Mouse (Mus musculus) embryo, embryonic 11.5 days (tissue): ENCODE data around the gene Gm10491.
"Not testable (repeated sequence)": the region's sequence is repeated elsewhere in the genome, so short reads cannot be mapped to it uniquely, and the experiment has no call there.

Experiments used
- DNase-seq: peaks from one replicate; pipeline ENCODE4 v3.0.0-alpha.2; 2012; ENCODE audit warnings: low read depth, low spot score

The Gm10491 gene

GRCm38 (mm10) chrX:7907735-7908134, at the start of gene Gm10491:
Gm10491 (minus strand) TSS chrX:7907835.
- DNase-seq: no peak

GRCm38 (mm10) chrX:7950091-7950490, 42.5 kb upstream of the Gm10491 start:
- DNase-seq: no peak

- DNase-seq: peak; percentile 87
These were observed 40.4 kb upstream of the Gm10491 start for GRCm38 (mm10) chrX:7947900-7948492.

- no peak for DNase-seq
These were observed 39.7 kb upstream of the Gm10491 start, which contains the start of gene Hdac6 for GRCm38 (mm10) chrX:7947108-7947899. Hdac6 (minus strand) TSS chrX:7947889.

- no peak for DNase-seq
These were observed 38.0 kb upstream of the Gm10491 start for GRCm38 (mm10) chrX:7945618-7946017.

- no peak for DNase-seq
These were observed 30.0 kb upstream of the Gm10491 start for GRCm38 (mm10) chrX:7937667-7938066.

GRCm38 (mm10) chrX:7936874-7937273, 29.2 kb upstream of the Gm10491 start:
- DNase-seq: no peak

- no peak for DNase-seq
These were observed 20.7 kb upstream of the Gm10491 start, which contains the start of gene Eras for GRCm38 (mm10) chrX:7928270-7928790. Eras (minus strand) TSS chrX:7928607.

GRCm38 (mm10) chrX:7927116-7927515, 19.5 kb upstream of the Gm10491 start:
- DNase-seq: no peak

- no peak for DNase-seq
These were observed 18.6 kb upstream of the Gm10491 start for GRCm38 (mm10) chrX:7926266-7926665.

GRCm38 (mm10) chrX:7922032-7922431, 14.4 kb upstream of the Gm10491 start:
- no peak for DNase-seq

GRCm38 (mm10) chrX:7919601-7920383, 12.2 kb upstream of the Gm10491 start, which contains the start of gene Pcsk1n:
Pcsk1n (plus strand) TSS chrX:7919822.
- peak; percentile 24 for DNase-seq

GRCm38 (mm10) chrX:7917960-7918359, 10.3 kb upstream of the Gm10491 start:
- DNase-seq: not testable (repeated sequence)

- DNase-seq: not testable (repeated sequence)
These were observed 8.0 kb upstream of the Gm10491 start for GRCm38 (mm10) chrX:7915669-7916068.

- DNase-seq: no peak
These were observed 2.8 kb upstream of the Gm10491 start for GRCm38 (mm10) chrX:7910473-7910872.

GRCm38 (mm10) chrX:7909242-7909641, 1.6 kb upstream of the Gm10491 start, which contains the start of gene Gm10490:
Gm10490 (plus strand) TSS chrX:7909542.
- DNase-seq: not testable (repeated sequence)

GRCm38 (mm10) chrX:7904441-7904840, 3.2 kb downstream of the Gm10491 start:
- no peak for DNase-seq

- peak; percentile 78 for DNase-seq
These were observed 8.5 kb downstream of the Gm10491 start, which contains the start of the genes Pqbp1 and Timm17b for GRCm38 (mm10) chrX:7898880-7899874. Pqbp1 (minus strand) TSS chrX:7899269. Timm17b (plus strand) TSS chrX:7899357.

- DNase-seq: no peak
These were observed 9.4 kb downstream of the Gm10491 start for GRCm38 (mm10) chrX:7898211-7898610.

GRCm38 (mm10) chrX:7883841-7884567, 23.6 kb downstream of the Gm10491 start, which contains the start of gene Slc35a2:
Slc35a2 (plus strand) TSS chrX:7884028.
- DNase-seq: peak; percentile 57
